Mouse (Mus musculus) liver, adult (tissue): Measurements from ENCODE around the gene Rom1.

Experiments used
- GATA4 ChIP-seq: IDR thresholded peaks from 2 replicates; pipeline ENCODE4 v1.6.1; 2014; ENCODE audit warnings: mild to moderate bottlenecking, low read length; ENCODE audit not compliant: insufficient replicate concordance

Gene Rom1

DNA sequence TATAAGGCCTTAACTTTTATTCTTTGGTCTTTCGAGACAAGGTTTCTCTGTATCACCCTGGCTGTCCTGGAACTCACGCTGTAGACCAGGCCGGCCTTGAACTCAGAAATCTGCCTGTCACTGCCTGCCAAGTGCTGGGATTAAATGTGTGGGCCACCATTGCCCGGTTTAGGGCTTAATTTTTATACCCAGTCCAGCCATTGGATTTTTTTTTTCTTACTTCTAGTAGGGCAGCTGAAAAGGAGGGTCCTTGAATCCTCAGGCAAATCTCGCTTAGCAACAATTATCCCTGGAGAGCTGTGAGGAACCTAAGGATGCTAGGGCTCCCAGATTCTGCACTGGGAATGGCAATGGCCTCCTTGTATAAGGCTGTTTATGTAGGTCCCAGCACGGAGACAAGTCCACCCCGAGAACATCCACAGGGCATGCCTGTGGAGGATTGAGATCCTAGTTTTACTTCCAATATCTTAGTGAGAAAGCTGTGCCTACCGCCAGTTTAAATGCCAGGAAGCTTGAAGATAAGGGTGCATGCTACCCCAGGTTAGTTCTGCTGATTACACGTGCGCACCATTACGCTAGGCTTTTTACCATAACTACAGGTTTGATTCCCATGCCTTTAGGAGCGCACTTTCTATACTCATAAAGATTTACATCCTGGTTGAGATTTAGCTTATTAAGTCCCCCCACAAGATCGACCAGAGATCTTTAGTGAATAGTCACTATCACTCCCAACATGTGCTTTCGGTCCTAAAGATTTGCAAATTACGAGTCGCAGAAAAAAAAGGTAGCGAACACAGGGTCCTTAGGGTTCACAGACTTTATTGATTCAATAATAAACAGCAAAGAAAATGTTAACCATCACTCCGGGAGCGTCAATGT, 41.3 kb downstream of the Rom1 start:
- TF ChIP-seq GATA4, result no peak

GRCm38 (mm10) chr19:8886916-8887584, 42.1 kb downstream of the Rom1 start:
- TF ChIP-seq GATA4, result no peak

GRCm38 (mm10) chr19:8883616-8884015, 45.5 kb downstream of the Rom1 start, which contains the start of the genes Lbhd1 and Gm49403:
Gene Lbhd1 (plus strand): TSS chr19:8883732.
Gene Gm49403 (plus strand): TSS chr19:8883930.
- no peak for TF ChIP-seq GATA4

DNA sequence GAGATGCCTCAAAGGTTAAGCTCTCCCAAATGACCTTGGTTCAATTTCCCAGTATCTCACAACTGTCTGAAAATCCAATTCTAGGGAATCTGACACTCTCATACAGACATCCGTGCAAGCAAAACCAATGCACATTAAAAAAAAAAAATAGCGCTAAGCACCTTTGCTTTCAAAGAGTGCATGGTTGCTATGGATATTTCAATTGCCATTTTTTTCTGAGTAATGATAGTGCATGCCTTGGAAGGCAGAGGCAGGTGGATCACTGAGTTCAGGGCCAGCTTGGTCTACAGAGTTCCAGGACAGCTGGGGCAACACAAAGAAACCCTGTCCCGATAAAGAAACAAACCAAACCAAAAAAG, 48.1 kb downstream of the Rom1 start:
- no peak for TF ChIP-seq GATA4

DNA sequence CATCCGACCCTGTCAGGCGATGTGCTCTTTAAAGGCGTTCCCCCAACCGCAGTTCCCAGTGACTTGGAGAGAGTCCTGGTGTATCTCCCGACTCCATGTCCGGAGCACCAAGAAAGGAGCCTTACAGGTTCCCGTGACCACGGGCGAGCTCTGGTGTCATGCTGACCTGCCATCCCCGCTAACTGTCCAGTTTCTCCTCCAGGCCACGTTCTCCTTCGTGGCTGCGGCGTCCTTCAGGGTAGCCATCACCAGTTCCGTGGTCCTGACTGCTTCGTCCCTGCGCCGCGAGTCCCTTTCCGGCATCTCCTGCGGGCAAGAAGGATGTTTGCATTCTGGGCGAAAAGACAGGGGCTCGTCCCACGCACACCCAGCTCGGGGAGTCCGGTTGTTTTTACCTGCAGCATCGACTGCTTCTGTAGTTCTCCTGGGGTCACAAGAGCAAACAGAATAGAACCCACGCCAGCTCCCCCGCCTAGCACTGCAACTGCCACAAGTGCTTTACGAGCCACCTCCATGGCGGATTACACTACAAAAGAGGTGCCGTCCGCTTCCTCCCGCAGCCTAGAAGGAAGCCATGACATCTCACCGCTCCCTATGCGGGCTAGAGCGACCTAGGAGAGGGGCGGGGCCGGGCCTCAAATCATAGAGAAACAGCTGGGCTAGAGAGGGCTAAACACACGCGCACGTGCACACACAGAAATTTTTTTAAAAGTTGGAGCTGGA, 48.7 kb downstream of the Rom1 start, which contains the start of gene Uqcc3:
Uqcc3 (minus strand) TSS at position 613 of the 723 bp plus-strand sequence.
- TF ChIP-seq GATA4, result no peak
